Mouse (Mus musculus) kidney, postnatal 10 days (tissue): ENCODE measurements around the gene C1qtnf9.
A peak's percentile ranks its signal among the peaks of the same experiment; 100 is the strongest.

Source experiments
- DNase-seq: peaks from one replicate; pipeline ENCODE4 v3.0.0; 2021; ENCODE audit warnings: mixed read lengths

C1qtnf9 gene

DNA sequence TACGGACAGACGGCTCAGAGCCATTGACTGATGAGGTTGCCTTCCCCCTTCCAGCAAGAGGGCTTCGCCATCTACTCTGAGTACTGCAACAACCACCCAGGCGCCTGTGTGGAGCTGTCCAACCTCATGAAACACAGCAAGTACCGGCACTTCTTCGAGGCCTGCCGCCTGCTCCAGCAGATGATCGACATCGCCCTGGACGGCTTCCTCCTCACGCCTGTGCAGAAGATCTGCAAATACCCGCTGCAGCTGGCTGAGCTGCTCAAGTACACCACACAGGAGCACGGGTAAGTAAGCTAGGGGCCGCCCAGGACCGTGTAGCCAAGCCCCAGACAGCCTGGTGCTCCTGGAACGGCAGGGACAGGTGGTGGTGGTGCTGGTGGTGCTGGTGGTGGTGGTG, 16.4 kb upstream of the C1qtnf9 start:
- no peak for DNase-seq

DNA sequence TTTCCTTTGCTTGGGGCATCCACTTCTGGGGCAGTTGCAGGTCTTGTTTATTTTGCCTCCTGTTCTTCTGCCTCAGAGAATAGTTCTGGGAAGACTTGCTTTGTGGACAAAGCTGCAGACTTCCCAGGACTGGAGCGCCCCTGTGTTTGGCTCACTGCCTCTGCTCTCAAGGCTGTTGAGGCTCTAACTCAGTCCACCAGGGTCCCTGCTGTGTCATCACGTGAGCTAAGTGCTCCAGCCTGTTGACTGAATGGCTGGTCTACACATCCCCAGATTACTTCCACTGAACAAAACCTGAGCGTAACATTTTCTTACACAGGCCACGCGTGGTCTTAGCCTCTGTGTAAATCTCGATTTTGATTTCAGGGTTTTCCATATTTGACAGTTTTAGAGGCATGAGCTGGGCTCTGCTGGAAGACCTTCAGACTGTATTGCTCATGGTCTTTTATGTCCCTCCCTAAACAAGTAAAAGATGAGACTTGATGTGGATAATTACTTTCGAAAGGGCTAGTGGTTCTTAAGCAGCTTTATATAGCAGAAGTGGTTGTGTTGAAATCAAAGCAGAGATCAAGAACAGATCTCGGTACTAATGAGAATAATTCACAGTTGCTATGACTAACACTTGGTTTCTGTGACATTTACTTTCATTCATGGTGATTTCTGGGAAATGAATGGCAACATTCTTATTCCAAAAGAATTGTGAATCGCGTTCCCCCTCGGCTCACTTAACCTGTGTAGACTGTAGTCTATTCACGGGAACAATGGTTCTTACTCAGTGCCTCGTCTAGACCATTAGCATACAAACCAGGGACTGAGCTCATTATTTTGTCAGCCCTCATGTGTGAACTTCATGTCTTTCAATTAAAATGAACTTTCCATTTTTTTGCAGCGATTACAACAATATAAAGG, 14.8 kb upstream of the C1qtnf9 start:
- DNase-seq: no peak

DNA sequence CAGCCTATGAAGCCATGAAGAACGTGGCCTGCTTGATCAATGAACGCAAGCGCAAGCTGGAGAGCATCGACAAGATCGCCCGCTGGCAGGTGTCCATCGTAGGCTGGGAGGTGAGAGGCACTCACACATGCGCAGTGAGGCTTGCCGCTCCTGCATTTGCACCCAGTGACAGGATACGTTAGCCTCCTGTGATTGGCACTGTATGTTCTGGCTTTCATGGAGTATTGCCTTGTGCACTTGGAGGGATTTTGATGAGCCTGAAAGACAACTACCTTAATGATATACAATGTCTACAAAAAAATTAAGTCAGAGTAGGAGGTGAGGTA, 14.2 kb upstream of the C1qtnf9 start:
- DNase-seq: no peak

DNA sequence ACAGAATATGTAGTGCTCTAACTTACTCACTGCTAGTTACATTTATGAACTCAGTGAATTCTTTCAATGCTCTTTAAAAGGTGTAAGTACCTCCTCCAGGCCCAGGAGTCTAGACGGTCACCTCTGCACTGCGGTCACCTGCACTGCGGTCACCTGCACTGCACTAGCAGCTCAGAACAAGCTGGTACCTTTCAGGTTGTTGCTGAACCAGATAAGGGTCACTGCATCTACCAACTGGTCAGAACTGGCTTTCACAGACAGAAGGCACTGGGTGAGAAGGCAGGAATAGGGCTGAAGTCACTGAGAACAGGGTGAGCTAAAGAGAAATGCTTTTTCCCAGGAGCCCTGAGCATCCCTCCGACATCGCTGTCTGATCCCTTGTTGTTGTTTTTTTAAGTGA, 13.3 kb upstream of the C1qtnf9 start:
- no peak for DNase-seq

DNA sequence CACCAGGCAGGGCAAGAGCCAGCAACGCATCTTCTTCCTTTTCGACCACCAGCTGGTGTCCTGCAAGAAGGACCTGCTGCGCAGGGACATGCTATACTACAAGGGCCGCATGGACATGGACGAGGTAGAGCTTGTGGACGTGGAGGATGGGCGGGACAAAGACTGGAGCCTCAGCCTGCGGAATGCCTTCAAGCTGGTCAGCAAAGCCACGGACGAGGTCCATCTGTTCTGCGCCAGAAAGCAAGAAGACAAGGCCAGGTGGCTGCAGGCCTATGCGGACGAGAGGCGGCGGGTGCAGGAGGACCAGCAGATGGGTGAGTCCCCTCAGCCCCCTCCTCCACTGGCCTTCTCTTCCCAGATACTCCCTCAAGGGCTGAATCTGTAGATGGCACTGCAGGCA, 11.7 kb upstream of the C1qtnf9 start:
- peak; percentile 47 for DNase-seq

DNA sequence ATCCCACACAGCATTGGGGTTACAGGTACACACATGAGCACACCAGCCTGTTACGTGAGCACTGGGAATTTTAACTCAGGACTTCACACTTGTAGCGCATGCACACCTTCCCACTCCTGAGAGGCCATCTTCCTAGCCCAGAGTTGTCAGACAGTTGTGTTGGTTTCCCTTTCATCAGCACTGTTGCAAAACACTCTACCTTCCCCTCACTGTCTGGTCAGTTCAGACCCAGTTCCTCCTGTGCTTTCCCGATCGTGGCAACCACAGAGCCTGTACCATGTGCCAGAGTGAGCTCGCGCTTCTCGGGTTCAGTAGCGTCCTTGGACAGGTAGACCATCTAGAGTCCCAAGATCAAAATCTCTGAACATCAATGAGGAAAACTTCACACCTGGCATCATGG, 10.7 kb upstream of the C1qtnf9 start:
- no peak for DNase-seq

DNA sequence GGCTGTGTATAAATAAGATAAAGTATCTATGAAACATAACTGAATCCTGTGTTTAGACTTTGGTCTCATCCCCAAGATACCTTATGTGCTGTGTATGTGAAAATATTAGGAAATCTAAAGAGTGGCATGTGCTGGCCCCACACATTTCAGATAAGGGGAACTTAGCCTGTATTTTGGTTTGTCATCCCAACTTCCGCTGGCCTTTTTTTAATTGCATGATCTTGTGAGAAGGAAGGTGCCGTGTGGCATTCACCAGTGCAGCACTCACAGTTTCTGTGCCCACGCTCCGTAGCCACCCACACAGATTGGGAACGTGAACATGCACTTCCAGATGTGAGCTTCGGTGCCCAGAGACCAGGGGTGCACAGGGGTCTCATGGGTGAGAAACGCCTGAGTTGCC, 10.2 kb upstream of the C1qtnf9 start:
- DNase-seq: no peak

DNA sequence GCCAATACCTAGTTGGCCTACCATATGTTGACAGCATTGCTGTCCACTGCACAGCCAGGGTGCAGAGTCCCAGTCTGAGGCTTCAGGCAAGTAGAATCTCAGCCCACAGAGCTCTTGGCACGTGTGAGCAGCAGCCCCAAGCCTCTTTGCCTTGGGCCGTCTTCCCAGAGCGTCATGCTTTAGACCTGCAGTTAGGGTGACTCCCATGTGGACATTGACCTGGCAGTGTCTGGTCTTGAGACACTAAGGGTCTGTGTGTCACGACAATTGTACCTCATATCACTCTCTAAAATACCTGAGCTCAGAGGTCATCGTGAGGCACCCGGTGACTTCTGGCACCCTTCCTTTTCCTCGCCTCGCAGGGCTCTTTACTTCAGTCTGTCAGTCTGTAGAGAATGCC, 8.8 kb upstream of the C1qtnf9 start:
- no peak for DNase-seq

DNA sequence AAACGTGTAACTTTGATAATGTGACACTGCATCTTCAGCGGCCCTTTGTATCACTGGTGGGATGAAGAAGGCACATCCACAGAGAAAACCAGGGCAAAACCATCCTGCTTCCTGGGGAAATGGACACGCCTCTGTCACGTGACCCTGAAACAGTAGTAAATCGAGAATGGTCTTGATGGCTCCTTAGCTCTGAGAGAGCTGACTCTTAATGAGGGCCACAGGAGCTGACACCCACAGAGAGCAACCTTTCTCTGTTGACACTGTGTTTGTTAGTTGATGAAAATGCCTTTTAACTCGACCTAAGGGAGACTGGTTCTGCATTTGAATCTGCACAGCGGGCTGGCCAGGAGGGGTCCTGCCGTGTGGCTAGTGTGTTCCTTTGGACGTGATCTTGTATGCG, 6.1 kb upstream of the C1qtnf9 start:
- DNase-seq: no peak

DNA sequence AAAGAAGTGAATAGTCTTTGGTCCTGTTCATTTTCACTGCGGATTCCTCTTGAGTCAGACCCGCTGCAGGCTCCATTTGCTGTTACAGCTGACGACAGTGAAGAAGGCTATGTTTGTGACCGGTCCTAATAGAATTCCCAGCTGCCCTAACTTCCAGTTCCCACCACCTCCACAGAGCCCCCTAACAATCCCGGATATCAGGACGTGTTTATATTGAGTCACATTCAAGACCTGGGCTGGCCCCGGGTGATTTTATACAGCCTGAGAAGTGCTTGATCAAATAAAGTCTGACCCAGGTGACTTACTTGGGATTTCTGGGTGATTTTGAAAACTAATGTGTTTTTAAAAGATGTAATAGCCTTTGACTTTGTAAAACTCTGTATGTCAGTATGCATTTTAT, 5.2 kb upstream of the C1qtnf9 start:
- DNase-seq: no peak

DNA sequence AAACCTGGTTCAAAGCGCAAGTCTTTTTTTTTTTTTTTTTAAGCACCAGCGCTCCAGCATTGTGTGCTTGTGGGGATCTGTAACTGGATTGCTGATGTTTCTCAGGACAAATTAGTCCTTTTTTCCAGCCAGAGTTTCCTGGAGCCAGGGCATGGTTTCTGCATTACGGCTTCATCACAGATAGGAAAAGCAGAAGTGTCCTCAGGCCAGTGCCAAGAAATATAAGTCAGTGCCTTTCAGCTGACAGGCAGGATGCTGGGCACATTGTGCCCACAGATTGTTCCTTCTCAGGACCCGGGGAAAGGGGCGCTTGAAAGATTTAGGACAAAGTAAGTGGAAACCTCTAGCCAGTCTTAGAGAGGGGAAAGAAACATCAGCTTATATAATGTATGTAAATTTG, 4.2 kb upstream of the C1qtnf9 start:
- no peak for DNase-seq

DNA sequence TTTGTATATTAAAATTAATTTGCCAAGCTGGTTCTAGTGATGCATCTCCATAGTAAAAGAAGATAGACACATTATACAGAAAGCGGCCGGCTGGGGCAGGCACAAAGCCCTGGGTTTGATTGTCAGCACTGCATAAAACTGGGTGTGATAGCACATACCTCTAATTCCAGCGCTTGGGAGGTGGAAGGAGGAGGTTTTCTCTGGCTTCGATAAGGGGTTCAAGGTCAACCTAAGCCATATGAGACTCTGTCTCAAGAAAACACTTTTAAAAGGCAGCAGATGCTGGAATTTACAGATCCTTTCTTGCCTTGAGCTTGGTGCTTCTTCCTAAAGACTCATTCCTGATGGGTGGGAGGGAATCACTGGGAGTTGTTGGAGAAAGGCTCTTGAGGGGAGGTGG, 3.4 kb upstream of the C1qtnf9 start:
- no peak for DNase-seq

DNA sequence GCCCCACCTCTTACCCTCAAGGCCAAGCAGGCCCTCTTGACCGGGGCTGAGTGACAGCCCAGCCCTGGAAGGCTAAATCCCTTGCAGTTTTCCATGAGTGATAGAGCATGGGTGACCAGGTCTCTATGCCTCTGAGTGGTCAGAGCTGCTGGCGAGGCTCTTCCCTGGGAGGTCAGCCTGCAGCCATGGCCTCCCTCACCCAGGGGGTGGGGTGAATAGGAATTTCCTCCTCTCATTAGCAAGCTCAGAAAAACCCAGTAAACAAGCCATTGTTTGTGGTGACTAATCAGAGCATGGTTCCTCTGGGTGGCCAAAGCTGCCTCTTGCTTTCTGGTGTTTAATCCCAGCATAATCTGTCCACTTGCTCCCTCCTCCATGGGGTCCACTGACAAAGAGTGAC, 2.9 kb upstream of the C1qtnf9 start:
- DNase-seq: no peak

DNA sequence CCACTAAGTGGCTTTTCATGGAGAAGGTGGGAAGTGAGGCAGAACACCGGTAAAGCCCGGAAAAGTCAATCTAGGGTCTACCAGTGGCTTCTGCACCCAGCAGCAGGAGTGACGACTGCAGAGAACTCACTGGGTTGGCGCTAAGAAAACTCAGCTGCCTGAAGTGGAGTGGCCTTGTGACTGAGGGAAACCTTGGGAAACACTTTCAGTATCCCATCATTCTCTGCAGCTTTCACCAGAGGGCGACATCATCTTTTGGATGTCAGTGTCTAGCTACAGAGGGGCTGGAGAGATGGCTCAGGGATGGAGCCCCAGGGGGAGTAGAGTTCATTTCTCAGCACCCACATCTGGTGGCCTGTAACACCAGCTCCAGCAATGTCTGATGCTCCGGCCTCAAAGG, 1.4 kb downstream of the C1qtnf9 start:
- no peak for DNase-seq

DNA sequence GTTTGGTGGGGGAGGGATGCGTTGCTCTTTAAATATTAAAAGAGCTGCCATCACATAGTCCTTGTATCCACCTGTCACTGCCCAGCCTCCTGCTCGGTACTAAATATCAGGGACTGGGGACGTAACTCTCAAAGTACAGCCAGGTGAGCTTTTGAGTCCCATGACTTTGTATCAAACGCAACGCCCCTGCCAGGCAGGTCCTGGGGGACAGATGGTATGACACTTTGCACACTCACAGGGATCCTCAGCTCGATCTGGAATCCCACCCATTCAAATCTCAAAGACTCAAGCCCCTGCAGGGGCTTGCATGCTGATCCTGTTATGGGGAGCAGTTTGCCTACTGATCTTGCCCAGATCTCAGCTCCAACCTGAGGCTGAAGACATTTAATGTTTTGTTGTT, 2.7 kb downstream of the C1qtnf9 start:
- DNase-seq: no peak

DNA sequence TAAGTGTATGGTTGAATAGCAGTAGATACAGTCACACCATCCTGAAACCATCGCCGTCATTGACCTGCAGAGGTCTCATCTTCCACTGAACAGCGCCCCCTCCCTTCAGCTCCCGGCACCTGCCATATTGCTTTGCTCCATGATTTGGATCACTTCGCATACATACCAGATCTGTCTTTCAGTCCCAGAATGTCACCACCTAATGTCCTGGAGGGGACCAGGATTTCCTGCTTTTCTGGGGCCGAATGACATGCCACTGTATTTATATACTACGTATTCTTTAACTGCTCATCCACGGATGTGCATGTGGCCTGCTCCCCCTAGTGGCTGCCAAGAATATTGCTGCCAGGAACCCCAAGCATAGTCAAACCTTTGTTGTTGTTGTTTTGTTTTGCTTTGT, 3.1 kb downstream of the C1qtnf9 start:
- DNase-seq: peak; percentile 84

DNA sequence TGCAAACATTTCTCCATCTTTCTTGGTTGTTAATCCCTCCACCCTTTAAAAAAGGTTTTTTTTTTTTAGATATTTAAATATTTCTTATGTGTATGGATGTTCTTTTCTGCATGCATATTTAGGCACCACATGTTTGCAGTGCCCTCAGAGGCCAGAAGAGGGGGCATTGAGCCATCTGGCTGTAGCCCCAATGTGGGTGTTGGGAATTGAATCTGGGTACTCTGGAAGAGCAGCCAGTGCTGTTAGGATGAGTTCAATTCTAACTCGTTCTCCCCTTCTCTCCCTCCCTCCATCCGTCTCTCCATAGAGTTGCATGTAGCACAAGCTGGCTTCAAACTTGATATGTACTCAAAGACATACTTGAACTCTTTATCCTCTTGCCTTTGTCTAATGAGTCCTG, 5.5 kb downstream of the C1qtnf9 start:
- no peak for DNase-seq

DNA sequence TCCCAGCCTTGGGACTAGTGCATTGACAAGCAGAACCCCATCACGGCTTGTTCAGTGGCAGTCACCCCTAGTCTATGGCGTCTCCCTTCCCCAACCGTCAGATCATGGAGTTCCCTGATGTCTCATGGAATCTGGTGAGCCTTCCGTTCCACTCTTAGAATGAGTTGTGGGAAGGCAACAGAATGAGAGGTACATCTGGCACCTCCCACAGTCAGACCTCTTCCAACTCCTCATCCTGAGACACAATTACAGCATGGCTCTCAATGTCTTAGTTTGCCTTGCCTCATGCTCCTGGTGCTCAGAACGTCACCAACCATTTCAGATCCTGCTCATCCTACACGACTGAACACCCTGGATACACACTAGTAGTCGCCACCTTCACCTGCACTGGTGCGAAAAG, 8.6 kb downstream of the C1qtnf9 start:
- no peak for DNase-seq

DNA sequence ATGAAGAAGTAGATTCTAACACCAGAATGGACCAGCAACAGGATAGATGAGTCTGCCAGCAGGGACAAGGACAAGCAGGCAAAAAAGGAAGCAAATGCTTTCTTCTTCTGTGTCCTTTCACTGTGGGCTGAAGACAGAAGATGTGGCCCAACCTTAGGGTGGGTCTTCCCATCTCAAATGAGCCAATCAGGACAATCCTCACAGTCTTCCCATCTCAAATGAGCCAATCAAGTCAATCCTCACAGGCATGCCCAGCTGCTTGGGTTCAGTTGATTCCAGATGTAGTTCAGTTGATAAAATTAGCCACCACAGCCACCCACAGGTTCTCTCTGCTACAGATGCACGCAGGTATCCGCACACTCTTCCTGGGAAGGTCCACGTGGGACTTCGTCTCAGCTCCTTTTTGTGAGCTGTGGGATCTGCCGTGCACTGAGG, 9.6 kb downstream of the C1qtnf9 start:
- no peak for DNase-seq

DNA sequence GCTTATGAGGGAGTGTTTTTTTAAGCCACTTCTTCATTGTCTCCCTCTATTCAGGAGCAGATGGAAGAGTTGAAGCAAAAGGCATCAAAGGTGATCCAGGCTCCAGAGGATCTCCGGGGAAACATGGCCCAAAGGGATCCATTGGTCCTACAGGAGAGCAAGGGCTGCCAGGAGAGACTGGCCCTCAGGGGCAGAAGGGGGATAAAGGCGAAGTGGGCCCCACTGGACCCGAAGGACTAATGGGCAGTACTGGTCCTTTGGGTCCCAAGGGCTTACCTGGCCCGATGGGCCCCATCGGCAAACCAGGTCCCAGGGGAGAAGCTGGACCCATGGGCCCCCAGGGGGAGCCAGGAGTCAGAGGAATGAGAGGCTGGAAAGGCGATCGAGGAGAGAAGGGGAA, 11.3 kb downstream of the C1qtnf9 start:
- DNase-seq: no peak

DNA sequence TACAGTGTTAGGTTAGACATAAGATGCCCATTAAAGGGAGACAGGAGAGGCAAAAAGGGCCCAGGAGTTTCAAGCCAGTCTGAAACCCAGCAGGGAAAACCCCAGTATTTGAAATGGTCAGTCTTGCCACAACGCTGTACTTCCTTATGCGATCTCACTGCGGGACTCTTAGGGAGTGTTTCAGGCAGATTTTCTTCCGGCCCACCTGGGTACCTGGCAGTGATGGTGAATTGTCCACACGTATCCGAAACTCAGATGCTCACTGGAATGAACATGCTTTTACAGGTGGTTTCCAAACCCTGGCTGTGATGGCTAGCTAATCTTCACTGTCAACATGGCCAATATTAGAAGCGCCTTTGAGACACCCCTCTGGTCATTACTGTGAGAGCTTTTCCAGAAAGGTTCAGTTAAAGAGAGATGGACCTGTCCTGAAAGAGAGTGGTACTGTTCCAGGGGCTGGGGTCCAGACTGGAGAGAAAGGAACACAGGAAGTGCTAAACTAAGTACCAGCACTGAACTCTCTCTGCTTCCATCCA, 14.3 kb downstream of the C1qtnf9 start:
- DNase-seq: no peak

DNA sequence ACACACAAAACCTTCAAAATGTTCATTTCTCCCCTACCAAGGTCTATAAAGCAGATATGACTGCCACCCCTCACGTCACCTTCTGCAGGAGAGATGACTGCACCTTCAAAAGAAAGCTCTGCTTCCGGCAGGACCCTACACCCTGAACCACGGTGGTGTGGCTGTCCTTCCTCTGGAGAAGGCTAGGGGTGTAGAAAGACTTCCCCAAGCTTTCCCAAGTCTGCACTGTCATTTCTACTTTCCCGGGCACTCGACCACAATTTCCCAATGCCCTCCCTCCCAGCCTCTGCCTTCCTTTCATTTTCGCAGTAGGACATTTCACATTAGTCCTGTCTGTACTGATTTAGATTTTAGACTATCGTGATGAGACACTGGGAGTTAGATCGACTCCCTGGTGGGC, 15.3 kb downstream of the C1qtnf9 start:
- no peak for DNase-seq

DNA sequence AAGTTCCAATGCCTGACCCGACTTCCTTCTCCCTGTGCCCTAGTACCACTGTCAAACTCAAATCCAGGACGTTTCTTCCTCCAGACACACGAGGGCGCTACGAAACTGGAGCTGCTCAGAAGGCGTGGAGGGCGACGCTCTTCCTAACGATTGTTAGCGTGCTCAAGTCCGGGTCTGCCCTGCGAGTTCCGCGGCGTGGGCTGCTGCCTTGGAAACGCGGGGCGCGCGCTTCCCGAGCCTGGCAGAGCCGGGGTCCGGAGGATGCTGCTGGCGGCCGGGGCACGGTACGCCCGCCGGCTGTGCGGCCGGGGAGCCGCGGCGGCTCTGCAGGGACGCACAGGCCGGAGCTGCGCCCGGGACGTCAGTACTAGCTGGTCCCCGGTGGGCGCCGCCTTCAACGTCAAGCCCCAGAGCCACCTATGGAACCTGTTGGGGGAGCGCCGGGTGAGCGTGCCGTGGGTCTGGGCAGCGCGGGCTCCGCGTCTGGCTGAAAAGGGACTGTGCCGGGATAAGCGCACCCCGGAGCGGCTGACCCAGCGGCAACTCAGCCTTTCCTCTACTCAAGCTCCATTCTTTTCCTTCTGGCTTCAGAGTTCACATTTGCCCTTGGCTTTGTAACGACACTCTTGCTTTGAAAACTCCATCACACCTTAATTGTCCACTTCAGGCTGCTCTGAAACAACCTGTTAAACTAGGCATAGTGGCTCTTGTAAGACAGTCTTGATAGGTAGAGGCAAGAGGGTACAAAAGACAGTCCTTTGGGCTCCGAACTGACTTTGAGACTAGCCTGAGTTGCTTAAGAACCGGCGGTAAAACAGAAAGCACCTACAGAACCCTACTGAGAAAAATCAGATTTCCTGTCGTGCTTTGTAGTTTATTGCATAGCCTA, 16.7 kb downstream of the C1qtnf9 start, which contains the start of gene Mipep:
Gene Mipep, plus strand, starts transcription at position 147 of the 889 bp plus-strand sequence.
- DNase-seq: peak; percentile 90

DNA sequence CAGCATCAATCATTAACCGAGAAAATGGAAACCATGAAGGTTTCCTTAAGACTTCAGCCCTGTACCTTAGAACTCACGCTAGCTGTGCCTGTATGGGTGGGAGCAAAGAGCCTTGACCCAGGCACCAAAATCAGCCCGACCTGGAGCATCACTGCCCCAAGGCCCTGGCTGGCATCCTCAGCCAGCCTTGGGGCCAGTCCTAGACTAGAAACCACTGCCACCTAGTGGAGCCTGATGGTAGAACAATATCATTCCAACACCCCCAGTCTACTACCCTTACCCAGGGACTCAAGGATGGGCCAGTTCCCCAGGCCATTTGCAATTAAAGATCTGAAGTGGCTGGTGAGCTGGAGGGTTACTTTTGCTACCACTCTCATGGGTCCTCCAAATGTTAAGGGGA, 22.2 kb downstream of the C1qtnf9 start:
- DNase-seq: peak; percentile 72
